Mouse (Mus musculus): ENCODE data around the gene Gstm5.

- TF ChIP-seq POLR2A (IDR thresholded peaks at IDR 0.05; ENCODE audit: extremely low read depth, insufficient read depth, low read length) (no peak), CTCF (IDR thresholded peaks at IDR 0.05; ENCODE audit: extremely low read depth, insufficient read depth, low read length) (no peak)
These were observed 46.0 kb upstream of the Gstm5 start for GRCm38 (mm10) chr3:107849693-107850031.
